Mouse (Mus musculus): ENCODE results near the gene Slc25a45.

Gene Slc25a45

DNA sequence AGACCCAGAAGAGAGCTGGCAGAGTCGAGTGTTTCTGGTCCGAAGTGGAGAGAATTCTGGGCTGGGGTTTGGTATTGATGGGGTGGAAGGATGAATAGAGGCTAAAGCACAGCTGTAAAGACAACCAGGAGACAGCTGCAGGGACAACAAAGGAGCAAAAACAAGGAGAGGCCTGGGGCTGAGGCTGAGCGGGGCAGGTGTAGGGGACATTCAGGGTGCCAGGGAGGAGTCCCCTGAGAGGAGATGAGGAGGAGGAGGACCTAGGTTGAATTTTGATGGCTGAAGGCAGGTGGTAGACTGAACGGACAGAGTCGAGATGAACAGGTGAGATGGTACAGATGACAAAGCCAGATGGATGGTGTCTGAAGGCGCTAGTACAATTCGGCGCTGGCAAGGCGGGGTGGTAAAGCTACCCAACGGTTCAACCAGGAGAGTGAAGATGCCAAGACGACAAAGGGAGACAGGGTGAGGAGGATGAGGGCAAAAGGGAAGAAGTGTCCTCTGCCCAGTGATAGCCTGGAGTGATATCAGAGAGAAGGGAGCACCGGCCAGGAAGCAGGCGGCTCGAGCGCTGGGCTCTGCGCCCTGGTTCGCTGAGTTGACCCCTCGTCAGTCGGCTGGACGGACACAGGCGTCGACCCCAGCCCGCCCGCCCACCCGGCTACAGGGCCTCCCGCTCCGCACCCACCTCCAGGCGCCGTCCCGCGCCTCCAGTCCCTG lies 15.8 kb downstream of the Slc25a45 start:
- no peak for DNase-seq

DNA sequence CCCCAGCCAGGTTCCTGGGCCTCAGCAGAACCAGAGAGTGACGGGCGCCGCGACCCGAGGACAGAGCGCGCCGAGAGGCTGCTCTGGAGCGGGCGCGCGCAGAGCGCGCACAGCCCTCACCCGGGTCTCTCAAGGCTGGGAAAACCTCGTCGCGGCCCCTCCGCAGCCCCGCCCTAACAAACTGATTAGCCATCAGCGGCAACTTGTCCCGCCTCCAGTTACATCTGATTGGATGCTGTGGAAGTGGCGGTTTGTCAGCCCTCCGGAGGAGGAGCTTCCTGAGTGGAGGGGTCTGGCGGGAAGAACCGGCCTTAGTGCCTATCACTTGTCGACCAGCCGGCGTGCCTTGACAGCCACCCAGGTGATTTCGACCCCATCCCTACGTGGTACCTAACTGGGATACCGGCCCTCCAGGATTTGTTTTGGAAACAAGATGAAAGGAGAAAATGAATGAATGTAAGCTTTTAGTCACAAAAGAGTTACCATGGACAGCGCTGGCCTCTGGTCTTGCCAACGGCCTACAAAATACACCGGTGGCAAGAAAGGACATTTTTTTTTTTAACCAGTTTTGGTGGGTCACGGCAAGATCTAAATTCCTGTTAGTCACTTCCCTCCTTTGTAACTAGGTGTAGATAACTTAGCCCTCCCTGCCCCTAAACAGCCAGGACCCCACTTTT lies 16.5 kb downstream of the Slc25a45 start, which contains the start of gene Tigd3:
Gene Tigd3, minus strand, starts transcription at position 148 of the 677 bp plus-strand sequence.
- peak; percentile 93 to 94 for DNase-seq

DNA sequence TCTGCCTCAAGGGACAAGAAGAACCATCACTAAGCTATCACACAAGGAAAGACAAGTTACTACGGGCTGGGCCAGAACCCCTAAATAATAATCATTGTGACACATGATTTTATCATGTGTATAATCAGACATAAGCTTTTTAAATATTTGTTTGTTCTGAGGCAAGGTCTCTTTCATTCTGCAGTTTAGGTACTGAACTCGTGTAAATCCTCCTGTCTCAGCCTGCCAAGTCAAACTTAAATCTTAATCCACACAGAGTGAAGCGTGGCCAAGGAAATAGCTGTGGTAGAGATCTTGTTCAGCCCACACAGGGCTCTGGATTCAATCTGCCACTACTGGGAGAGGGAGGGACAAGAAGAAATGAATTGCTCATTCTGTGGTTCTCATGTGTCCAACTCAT lies 29.7 kb downstream of the Slc25a45 start:
- no peak for DNase-seq

DNA sequence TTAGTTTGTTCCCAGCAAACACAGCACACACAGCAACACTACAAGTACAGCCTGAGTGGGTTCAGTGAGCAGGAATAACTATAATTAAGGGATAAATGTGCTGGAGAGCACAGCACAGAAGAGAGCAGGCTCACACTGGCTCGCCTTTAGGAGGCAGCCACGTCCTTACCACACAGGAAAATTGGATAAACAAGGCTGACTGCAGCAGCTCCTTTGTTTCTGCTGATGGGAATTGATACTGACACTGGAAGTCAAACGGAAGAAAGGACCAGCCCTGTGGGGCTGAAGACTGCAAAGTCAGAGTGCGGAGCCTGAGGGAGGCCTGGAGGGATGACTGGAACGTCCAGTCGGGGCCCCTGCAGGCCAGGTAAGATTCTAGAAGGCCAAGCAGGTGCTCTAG lies 32.6 kb downstream of the Slc25a45 start:
- DNase-seq: no peak

DNA sequence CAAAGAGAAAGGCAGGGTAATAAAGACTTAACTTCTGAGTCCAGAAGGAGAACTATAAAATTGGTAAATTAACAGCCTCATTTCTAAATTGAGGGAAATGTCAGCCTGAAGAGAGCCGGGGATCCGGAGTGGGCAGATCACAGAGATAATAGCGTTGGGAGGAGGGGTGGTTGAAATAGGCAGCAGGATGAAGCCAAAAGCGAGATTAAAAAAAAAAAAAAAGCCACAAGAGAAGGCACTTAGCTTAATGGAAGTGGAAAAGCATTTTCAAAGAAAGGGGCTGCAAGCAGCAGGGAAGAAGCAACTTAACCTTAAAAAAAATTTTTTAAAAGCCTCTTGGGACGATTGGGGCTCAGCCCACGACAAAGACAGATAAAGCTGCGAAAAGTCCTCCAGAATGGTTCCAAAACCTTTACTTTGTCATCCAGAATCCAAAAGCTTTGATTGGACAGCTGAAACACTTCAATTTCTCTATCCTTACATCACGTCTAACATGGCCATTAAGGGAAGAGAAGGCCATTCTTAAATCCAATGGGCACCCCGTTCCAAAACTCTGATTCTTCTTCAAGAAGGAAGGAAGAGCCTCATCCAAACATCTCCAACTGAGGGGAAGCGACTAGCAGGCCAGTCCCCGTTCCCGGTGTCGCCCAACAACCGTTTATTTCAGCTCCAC lies 34.0 kb downstream of the Slc25a45 start:
- no peak for DNase-seq

DNA sequence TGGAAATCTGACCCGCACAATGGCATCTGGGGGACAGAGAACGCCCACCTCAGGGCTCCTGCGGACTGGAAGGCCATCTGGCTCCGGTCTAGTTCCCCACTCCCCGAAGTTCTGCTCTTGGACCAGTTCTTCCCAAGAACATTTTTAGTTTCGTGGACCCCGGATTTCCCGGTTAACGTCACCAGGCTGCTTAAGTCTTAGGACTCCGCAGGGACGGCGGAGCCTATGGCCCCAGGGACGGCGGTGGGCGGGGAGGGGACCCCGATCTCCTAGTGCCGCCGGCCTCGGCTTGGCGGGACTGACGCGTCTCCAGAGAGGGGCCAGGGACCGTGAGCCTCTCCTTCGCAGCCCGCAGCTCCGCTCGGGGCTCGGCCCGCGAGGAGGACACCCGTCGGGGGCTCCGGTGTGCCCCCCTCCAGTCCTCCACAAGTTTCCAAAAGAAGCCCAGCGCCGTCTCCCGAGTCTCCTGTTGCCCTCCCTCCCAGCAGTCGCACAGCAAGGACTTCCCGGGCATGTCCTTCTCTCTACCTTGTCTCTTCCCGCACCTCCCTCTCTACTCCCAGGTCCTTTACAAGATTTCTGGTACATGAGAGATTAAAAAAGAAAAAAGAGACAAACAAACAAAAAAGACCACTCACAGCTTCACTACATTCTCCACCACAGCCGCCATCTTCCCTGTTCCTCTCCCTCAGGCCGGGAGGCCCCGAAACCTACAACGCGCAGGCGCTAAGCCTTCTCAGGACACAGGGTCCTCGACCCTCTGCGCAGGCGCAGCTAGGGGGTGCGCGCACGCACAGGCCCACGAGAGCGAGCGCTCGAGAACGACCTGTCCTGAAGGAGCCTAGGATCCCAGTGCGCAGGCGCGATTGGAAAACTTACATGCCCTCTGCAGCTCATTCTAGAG lies 34.7 kb downstream of the Slc25a45 start:
- peak; percentile 99 for DNase-seq

DNA sequence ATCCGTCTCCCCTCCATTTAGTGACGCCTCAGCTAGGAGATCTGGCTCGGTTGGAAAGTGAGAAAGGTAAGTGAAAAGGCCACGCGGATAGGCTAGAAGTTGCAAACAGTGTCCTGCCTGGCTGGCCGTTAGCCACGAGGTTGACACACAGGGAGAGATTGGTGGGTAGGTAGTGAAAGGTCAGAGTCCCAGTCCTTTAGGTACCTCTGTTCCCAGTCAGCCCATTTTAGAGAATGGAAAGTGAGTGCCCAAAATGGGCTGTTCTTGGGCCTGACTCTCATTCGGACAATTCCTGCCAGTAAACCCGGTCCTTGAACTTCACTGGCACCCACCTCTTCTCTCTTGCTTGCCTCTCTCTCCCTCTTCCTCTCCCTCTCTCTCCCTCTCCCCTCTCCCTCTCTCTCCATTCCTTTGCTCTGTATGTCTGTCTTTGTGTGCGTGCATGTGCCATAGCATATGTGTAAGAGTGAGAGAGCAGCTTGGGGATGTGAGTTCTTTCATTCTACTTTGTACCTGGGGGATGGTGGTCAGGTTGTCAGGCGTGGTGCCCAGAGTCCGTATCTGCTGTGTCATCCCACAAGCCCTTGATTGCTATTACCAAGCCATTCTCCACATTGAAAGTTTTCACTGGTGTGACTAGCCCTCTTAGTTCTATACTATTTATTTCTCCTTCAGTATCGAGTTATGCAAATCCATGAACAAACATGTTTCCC lies 35.6 kb downstream of the Slc25a45 start, which contains the start of gene Dpf2:
Gene Dpf2, minus strand, starts transcription at position 4 of the 713 bp plus-strand sequence.
- no peak for DNase-seq

DNA sequence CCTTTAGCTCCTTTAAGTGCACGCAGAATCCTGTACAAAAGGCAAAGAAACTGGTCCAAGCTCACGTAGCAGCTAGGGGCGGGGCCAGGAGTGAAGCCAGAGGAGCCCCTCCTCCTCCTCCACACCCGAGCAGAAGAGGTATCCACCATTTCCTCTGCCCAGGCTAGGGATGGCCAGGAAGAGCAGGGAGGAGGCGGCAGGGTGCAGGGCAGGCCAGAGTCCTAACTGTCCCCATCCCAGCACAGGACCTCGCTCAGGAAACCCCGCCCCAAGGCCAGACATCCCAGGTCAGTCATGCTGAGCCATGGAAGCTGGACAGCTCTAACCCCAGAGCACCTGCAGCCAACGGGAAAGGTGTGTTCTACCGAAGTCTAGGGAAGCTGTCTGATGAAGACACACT lies 44.1 kb downstream of the Slc25a45 start:
- DNase-seq: peak in 1 of 2 experiments; percentile 55

DNA sequence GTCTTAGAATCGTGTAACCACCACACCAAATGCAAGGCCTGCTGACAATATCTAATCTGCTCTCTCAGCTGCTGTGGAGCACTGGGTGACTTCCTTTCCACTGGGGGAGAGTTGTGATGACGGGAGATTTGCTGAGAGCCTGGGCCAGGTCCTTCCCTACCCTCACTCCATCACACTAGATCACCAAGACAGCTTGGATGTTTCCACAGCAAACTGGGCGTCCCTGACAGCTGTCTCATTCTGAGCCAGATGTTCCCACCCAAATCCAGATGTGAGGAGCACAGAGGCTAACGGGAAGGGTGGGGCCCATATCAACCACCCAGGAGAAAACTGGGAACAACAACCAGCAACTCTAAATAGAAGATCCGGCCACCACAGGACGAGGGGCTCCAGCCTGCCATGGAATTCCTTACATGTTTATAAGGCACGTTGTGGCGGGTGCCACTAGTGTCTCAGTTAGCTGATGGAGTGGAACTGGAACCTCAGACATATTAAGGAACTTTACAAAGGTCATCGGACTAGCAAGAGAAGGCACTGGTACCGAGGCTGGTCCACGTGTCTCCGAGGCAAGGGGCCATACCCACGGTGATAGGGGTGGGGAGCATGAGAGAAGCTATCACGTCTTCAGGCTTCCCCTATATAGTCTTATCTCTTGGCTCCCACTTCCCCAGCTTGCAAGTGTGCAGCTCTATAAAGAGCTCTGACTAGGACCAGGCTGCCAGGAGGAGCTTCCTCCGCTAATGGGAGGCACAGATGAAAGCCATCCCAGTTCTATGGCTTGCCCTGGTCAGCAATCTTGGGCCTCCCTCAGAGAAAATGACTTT lies 44.7 kb downstream of the Slc25a45 start:
- no peak for DNase-seq

DNA sequence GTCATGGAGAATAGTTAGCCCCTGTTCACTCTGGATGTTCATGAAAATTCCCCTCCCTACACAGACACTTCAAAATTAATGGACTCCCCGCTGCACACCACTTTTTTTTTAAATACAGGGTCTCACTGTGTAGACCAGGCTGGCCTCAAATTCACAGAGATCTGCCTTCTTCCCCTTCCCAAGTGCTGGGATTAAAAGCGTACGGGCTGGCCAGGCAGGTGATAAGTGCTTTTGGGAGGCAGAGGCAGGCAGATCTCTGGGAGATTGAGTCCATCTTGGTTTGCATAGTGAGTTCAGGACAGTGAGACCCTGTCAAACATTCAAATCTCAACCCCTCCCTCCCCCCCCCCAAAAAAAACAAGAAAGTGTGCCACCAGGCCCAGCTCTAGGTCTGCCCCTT lies 45.4 kb downstream of the Slc25a45 start:
- DNase-seq: no peak

DNA sequence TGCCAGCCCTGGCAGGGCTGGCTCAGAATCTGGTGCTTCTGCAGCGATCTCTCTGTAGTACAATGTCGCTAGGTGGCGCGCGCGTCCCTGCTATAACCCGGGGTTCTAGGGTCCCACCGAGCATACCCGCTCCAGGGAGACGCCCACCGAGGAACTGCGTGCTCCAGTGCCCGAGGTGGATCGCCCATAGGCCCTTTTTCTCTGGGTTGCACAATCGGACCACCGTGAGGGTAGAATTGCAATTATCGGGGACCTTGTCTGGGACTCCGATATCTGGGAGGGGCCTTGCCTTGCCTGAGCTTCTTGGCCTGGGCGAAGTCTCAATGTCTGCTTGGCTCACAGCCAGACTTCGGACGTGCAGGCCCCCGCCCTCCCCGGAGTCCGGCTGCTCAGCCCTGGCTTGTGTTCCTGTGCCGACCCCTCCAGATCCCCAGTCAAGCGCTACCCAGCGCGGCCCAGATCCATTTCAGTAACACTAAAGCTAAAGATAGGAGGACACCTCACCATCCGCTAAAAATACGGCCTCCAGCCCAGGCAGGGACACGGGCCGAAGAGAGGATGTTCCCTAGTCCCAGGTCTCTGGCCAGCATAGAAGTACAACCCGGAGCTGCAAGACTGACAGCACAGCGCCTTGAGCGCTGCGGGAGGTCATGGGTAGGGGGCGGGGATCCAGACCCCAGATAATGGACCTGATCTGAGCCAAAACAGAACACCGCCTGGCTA lies 46.5 kb downstream of the Slc25a45 start:
- peak; percentile 81 to 93 for DNase-seq

DNA sequence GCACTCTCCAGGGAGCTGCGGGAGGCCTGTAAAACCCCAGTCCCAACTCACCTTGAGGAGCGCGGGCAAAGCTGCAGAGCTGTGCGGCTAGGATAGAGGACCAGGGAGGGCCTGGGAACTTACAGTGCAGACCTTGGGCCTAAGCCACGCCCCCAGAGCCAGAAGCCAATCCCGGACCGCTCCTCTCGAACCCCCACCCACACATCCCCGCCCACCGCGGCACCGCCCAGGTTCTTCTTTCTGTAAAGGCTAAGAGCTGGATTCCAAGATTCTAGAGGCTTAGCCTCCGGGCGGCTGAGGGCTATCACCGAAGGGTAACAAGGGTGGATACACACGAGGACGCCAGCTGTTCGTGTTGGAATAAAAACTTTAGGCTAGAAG lies 47.1 kb downstream of the Slc25a45 start, which contains the start of gene Cdc42ep2:
Gene Cdc42ep2, minus strand, starts transcription at position 104 of the 381 bp plus-strand sequence.
- peak; percentile 97 for DNase-seq

DNA sequence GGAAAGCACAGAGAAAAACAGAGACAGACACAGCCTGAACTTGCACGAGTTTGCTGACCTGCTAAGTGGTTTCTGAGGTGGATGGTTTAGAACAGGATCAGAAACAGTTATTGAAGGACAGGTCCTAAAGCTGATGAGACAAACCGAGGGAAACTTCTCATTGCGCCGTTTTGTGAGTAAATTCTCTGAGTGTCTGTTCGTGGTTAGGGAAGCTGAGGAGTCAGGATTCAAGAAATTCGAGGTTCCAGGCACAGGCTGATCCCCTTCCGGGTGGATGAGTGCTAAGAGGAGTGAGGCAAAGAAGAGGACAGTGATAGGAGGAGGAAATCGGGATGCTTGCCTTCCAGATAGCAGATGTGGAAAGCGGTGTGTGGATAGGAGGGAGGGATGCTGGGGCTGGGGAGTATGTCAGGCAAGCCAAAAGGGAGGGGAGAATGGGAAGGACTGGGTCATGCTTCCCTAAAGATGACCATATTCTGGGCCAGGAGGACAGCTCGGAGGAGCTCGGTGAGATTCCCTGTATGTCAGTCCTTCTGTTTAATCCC lies 47.8 kb downstream of the Slc25a45 start:
- no peak for DNase-seq

DNA sequence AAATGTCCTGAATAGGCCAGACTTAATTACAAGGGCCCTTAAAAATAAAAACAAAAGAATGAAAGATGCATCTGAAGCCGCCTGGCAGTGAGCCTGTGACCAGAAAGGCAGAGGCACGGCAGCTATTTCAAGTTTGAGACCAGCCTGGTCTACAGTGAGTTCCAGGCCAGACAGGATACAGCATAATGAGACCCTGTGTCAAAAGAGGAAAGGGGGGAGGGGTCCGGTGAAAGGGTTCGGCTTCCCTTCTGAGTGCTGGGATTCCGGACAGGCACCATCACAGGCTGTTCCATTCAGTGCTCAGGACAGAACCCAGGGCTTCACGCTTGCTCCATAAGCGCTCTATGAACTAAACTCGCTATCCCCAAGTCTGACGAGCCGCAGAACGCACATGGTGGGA lies 49.4 kb downstream of the Slc25a45 start:
- DNase-seq: no peak

DNA sequence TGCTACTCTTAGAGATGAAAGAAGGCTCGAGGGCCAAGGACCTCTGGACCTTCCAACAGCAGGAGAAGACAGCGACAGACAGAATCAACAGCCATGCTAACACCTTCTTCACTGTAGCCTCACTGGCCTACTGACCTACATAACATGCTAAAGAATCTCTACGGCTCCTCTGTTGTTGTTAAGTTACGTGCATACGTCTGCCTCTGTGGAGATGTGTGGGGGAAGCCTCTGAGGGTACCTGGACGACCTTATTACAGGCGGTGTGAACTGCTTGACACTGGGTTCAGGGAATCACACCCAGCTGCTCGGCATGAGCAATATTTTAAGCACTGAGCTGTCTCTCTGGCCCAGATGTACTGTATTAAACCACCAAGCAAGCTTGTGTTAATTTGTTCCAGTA lies 49.9 kb downstream of the Slc25a45 start:
- DNase-seq: no peak

DNA sequence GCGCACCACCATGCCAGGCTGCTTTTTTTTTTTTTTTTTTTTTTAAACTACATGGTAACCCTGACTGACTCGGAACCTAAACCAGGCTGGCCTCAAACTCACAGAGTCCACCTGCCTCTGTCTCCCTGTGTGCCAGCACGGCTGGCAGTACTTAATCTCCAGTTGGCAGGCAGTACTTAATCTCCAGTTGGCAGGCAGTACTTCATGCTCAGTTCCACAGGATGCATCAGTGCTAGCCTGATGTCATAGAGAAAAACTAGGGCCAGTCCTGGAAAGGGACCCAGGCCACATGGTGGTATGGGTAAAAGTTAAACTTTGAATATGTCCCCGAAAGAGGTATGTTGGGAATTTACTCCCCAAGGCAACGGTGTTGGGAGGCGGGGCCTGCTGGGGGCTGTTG lies 50.5 kb downstream of the Slc25a45 start:
- DNase-seq: no peak

DNA sequence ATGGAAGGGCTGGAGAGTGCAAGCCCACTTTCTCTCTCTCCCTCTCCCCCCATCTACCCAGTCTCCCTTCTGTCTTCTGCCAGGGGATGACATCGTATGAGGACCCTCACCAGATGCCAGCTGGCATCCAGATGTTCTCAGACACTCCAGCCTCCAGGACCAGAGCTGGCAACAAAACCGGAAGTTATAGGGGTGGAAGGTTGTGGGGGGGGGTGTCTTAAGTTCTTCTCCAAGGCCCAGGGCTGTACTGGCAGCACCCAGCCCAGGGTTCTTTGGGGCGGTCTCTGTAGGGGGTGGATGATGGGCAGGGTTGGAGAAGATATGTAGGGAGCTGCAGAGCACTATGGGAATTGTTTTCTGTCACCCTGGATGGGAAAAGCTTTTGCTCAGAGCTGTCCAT lies 50.9 kb downstream of the Slc25a45 start:
- no peak for DNase-seq

DNA sequence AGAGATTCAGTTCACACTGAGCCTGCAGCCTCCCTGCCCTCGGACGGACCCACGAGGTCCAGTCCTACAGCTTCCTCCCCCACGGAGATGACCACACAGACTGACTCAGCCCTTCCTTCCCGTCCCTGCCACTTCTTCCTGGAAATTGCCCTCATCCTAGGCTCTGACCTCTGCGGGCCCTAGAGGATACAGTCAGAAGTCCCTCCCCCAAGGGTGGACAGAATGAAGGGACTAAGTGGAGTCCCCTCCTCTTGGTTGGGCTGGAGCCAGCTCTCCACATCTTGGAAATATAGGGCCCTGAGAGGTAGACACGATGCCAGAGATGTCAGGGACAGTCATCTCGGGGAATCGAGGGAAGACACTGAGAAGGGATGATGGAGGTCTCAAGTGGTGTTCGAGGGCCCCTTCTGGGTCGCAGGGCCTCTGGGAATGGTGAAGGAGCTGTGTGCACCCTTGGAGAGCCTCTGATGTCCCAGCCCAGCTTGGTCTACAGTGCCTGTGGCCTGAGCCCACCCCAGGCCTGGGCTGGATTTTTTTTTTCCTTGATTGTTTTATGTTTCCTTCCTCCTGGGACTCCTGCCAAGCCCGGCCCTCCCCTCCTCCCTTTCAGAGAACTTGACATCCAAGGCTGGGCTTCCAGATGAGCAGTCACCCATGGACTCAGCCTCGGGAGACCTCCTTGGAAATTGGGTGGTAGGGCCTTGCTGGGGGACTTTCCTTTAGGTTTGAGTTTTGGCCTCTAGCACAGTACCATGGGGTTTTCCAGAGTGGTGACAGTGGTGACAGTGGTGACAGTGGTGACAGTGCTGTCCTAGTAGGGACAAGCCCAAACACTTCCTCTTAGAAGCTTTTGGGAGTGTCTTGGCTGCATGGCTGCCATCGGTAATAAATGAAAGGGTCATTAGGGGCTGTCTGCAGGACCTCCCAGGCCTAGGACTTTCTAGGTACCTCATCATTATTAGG lies 52.3 kb downstream of the Slc25a45 start:
- peak; percentile 82 to 86 for DNase-seq

DNA sequence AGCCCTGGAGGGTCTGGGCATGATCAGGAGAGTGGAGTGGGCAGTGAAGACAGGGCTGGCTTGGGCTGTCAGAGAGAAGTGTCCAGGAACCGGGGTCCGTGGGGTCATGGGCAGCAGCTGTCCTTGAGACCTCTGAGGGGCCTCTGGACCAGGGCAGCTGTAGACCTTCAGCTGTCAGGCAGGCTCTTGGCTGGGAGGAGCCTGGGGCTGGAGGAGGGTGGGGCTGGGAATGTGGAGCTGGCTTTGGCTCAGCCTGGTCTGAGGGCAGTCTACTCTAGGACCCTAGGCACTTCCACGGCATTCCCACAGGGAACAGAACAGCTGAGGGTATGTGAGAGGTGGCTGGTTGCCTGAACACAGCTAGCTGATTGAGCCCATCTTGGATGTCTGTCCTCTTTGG lies 57.7 kb downstream of the Slc25a45 start:
- no peak for DNase-seq

All from kidney, adult 8-10 months (tissue).